Mouse (Mus musculus) heart, adult 2 months (tissue): ENCODE measurements at regions not wholly inside any gene's neighbourhood (a gene's known extent, or its start where the extent isn't known, plus 50 kb on each side); places are given as distances from the start of the nearest gene placed in this dataset.

Experiments
- CTCF ChIP-seq: fragments of 200-600 bp; IDR thresholded peaks from 2 replicates; pipeline ENCODE4 v1.8.1; 2022; ENCODE audit warnings: antibody characterized with exemption, mild to moderate bottlenecking, moderate library complexity
- EP300 ChIP-seq: fragments of 200-500 bp; IDR thresholded peaks from 2 replicates; pipeline ENCODE4 v1.6.1; 2011; ENCODE audit warnings: low read depth, low read length, control low read depth; ENCODE audit not compliant: insufficient read depth

DNA sequence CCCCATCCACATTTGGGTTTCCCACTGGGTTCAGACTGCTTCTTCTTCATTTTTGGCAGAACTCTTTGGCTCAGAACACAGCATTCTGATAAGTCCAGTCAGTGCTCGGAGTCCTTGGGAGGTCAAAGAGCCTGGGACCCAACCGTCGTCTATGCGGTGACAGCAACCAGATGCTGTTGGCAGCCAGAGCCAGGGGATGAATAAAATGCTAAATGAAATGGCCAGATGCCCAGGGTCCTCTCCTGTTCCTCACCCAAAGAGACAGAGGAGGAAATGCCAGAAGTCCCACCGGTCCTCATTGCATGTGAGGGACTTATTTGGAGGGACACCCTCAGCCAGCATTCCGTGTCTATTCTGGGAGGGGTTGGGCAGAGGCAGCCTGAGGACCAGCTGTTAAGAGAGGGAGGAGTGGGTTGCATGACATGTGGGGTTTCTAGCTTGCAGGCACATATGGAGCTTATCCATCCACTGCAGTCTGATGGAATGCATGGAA, 801.2 kb upstream of the Lrrc6 start:
- TF ChIP-seq CTCF (no peak), EP300 (0 out of 2 replicates have a peak, but pooled peaks have one; percentile 15)
